Mouse (Mus musculus): ENCODE measurements at regions not wholly inside any gene's neighbourhood (a gene's known extent, or its start where the extent isn't known, plus 50 kb on each side); places are given as distances from the start of the nearest gene placed in this dataset.

DNA sequence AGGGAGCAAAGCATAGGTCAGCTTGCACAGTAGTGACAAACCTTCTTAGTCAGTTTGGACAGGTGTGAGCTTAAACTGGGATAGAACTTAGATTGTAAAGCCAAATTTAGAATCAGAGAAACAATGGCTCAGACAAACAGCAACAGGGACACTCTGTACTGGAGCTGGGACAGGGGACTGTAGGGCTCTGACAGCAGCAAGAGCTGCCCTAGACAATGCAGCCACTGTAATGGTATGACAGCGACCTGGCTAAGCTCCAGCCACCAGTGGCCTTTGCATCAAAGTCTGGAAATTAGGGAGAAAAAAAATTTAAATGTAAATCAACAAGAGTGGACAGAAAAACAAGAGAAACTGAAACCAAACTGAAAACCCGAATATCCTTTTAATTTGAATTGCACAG lies 53.2 kb upstream of the Armc3 start:
- TF ChIP-seq POLR2A (IDR thresholded peaks at IDR 0.05; ENCODE audit: insufficient read length, low read depth) (no peak), TCF3 (IDR thresholded peaks at IDR 0.05; ENCODE audit: insufficient read length, low read depth) (no peak), USF1 (IDR thresholded peaks at IDR 0.05; ENCODE audit: low read depth) (no peak), MYOG (IDR thresholded peaks at IDR 0.05; ENCODE audit: control insufficient read depth in 1 of 3, insufficient read depth in 1 of 3, insufficient read length in 2 of 3, low read depth in 2 of 3) (no peak), MYOD1 (IDR thresholded peaks at IDR 0.05; ENCODE audit: control insufficient read depth in 1 of 3, insufficient read length in 2 of 3, low read depth in 2 of 3) (peak in 1 of 3 experiments; percentile 18), MAX (IDR thresholded peaks at IDR 0.05; ENCODE audit: low read depth) (no peak), CEBPB (IDR thresholded peaks at IDR 0.05; ENCODE audit: insufficient read depth, poor library complexity, severe bottlenecking) (no peak), POLR2AphosphoS2 (IDR thresholded peaks at IDR 0.05; ENCODE audit: insufficient read length, low read depth) (no peak), TCF12 (IDR thresholded peaks at IDR 0.05; ENCODE audit: insufficient read depth, poor library complexity, severe bottlenecking) (no peak)
